Mouse (Mus musculus) MEL (cell line): ENCODE measurements around the gene Il15ra.

Experiments used
- BHLHE40 ChIP-seq: IDR thresholded peaks from 2 replicates; pipeline ENCODE4 v1.6.1; 2012; ENCODE audit warnings: low read depth, mild to moderate bottlenecking, inconsistent platforms, low read length, improper control_type of control experiment, borderline replicate concordance
- CTCF ChIP-seq, 3 experiments: IDR thresholded peaks in 2 of 3; conservative IDR thresholded peaks in 1 of 3; 2 replicates each; pipeline ENCODE4 v1.5.1; 2011 to 2012; ENCODE audit warnings: low read length in 3 of 3, low read depth in 2 of 3, mild to moderate bottlenecking in 2 of 3, improper control_type of control experiment in 1 of 3, inconsistent platforms in 1 of 3, mixed read lengths in 1 of 3, moderate library complexity in 1 of 3; ENCODE audit not compliant: control insufficient read depth in 1 of 3, insufficient read depth in 1 of 3, poor library complexity in 1 of 3, severe bottlenecking in 1 of 3
- E2F4 ChIP-seq: IDR thresholded peaks from 2 replicates; pipeline ENCODE4 v1.6.1; 2011; ENCODE audit warnings: low read depth, low read length, improper control_type of control experiment, borderline replicate concordance
- EP300 ChIP-seq, 2 experiments: IDR thresholded peaks; 2 replicates each; pipeline ENCODE4 v1.6.1; 2011; ENCODE audit warnings: improper control_type of control experiment in 2 of 2, low read length in 2 of 2, low read depth in 1 of 2, mild to moderate bottlenecking in 1 of 2
- ETS1 ChIP-seq: IDR thresholded peaks from 2 replicates; pipeline ENCODE4 v1.6.1; 2012; ENCODE audit warnings: low read depth, mild to moderate bottlenecking, inconsistent platforms, low read length, improper control_type of control experiment, moderate library complexity
- JUND ChIP-seq: IDR thresholded peaks from 2 replicates; pipeline ENCODE4 v1.6.1; 2011; ENCODE audit warnings: low read depth, mild to moderate bottlenecking, improper control_type of control experiment, low read length
- MEF2A ChIP-seq: IDR thresholded peaks from 2 replicates; pipeline ENCODE4 v1.6.1; 2014; ENCODE audit warnings: low read depth, mild to moderate bottlenecking, inconsistent platforms, low read length, improper control_type of control experiment; ENCODE audit not compliant: poor library complexity, insufficient replicate concordance, severe bottlenecking; ENCODE audit errors: extremely low read depth
- MXI1 ChIP-seq: IDR thresholded peaks from 2 replicates; pipeline ENCODE4 v1.6.1; 2011; ENCODE audit warnings: mild to moderate bottlenecking, low read depth, low read length, improper control_type of control experiment
- POLR2A ChIP-seq, 2 experiments: IDR thresholded peaks; 2 replicates each; pipeline ENCODE4 v1.6.1; 2011 to 2012; ENCODE audit warnings: low read length in 2 of 2, mild to moderate bottlenecking in 2 of 2, control low read depth in 1 of 2, improper control_type of control experiment in 1 of 2, low read depth in 1 of 2, moderate library complexity in 1 of 2; ENCODE audit not compliant: control insufficient read depth in 1 of 2, insufficient read depth in 1 of 2, poor library complexity in 1 of 2
- POLR2AphosphoS2 ChIP-seq: IDR thresholded peaks from 2 replicates; pipeline ENCODE4 v1.6.1; 2011; ENCODE audit warnings: low read length, improper control_type of control experiment
- TCF12 ChIP-seq: IDR thresholded peaks from 2 replicates; pipeline ENCODE4 v1.6.1; 2014; ENCODE audit warnings: low read depth, mild to moderate bottlenecking, inconsistent platforms, low read length, improper control_type of control experiment, moderate library complexity
- USF1 ChIP-seq: IDR thresholded peaks from 2 replicates; pipeline ENCODE4 v1.6.1; 2014; ENCODE audit warnings: low read depth, mild to moderate bottlenecking, inconsistent platforms, low read length, improper control_type of control experiment, moderate library complexity
- ZC3H11A ChIP-seq: IDR thresholded peaks from 2 replicates; pipeline ENCODE4 v1.6.1; 2012; ENCODE audit warnings: low read depth, mild to moderate bottlenecking, inconsistent platforms, low read length, improper control_type of control experiment

GRCm38 (mm10) chr2:11718573-11718972 is 13.5 kb downstream of the Il15ra start:
- TF ChIP-seq EP300 (IDR thresholded peaks at IDR 0.05; ENCODE audit: low read depth in 1 of 2, low read length in 2 of 2) (no peak), POLR2A (IDR thresholded peaks at IDR 0.05; ENCODE audit: control insufficient read depth in 1 of 2, insufficient read depth in 1 of 2, low read depth in 1 of 2, low read length in 2 of 2, poor library complexity in 1 of 2) (no peak), CTCF (IDR thresholded peaks at IDR 0.05 in 2 of 3, conservative IDR thresholded peaks at IDR 0.05 in 1 of 3; ENCODE audit: control insufficient read depth in 1 of 3, insufficient read depth in 1 of 3, low read depth in 2 of 3, low read length in 3 of 3, poor library complexity in 1 of 3, severe bottlenecking in 1 of 3) (no peak), ZC3H11A (no peak), MXI1 (no peak), POLR2AphosphoS2 (no peak), MEF2A (no peak), JUND (no peak), USF1 (no peak), TCF12 (no peak), E2F4 (no peak), ETS1 (no peak), BHLHE40 (no peak)
